Mouse (Mus musculus): ENCODE data around the gene Tmem208.

GRCm38 (mm10) chr8:105311718-105312117 is 14.4 kb upstream of the Tmem208 start:
- TF ChIP-seq CTCF (conservative IDR thresholded peaks at IDR 0.05; ENCODE audit: insufficient read depth, insufficient read length, low read depth, low read length) (no peak), POLR2A (IDR thresholded peaks at IDR 0.05; ENCODE audit: low read depth, low read length) (no peak)
